Mouse (Mus musculus): ENCODE results near the gene Setd5.

Gene Setd5

GRCm38 (mm10) chr6:113076686-113077516, at the start of gene Setd5:
TSS of gene Setd5 (plus strand) at chr6:113077365.
- WGBS, result under 1% methylated on average over 76 of the region's 91 CpGs

GRCm38 (mm10) chr6:113027446-113027845, 49.7 kb upstream of the Setd5 start:
- 66% methylated on average over 2 of the region's 2 CpGs for WGBS

GRCm38 (mm10) chr6:113029006-113029405, 48.2 kb upstream of the Setd5 start:
- 53% methylated on average over 3 of the region's 3 CpGs for WGBS

- 70% methylated on average over 3 of the region's 3 CpGs for WGBS
Observed at GRCm38 (mm10) chr6:113030553-113030952, 46.6 kb upstream of the Setd5 start.

GRCm38 (mm10) chr6:113030970-113031660, 46.0 kb upstream of the Setd5 start:
- 63% methylated on average over 10 of the region's 10 CpGs for WGBS

GRCm38 (mm10) chr6:113032121-113032520, 45.0 kb upstream of the Setd5 start:
- WGBS, result 72% methylated on average over 3 of the region's 3 CpGs

GRCm38 (mm10) chr6:113033185-113033584, 44.0 kb upstream of the Setd5 start:
- WGBS, result 66% methylated on average over 2 of the region's 2 CpGs

- WGBS, result 56% methylated on average over 6 of the region's 6 CpGs
Observed at GRCm38 (mm10) chr6:113034466-113034865, 42.7 kb upstream of the Setd5 start.

- 87% methylated on average over 4 of the region's 4 CpGs for WGBS
Observed at GRCm38 (mm10) chr6:113036463-113037175, 40.5 kb upstream of the Setd5 start.

- WGBS, result 16% methylated on average over 19 of the region's 19 CpGs
Observed at GRCm38 (mm10) chr6:113037946-113038734, 39.0 kb upstream of the Setd5 start.

- 66% methylated on average over 5 of the region's 5 CpGs for WGBS
Observed at GRCm38 (mm10) chr6:113038735-113039058, 38.5 kb upstream of the Setd5 start.

GRCm38 (mm10) chr6:113040319-113040718, 36.8 kb upstream of the Setd5 start:
- WGBS, result 76% methylated on average over 2 of the region's 2 CpGs

- 87% methylated on average over 11 of the region's 11 CpGs for WGBS
Observed at GRCm38 (mm10) chr6:113041215-113041990, 35.8 kb upstream of the Setd5 start.

- under 1% methylated on average over 11 of the region's 11 CpGs for WGBS
Observed at GRCm38 (mm10) chr6:113045575-113045974, 31.6 kb upstream of the Setd5 start.

- WGBS, result under 1% methylated on average over 59 of the region's 59 CpGs
Observed at GRCm38 (mm10) chr6:113046041-113046975, 30.9 kb upstream of the Setd5 start, which contains the start of gene Thumpd3. TSS of gene Thumpd3 (plus strand) at chr6:113046225.

GRCm38 (mm10) chr6:113047016-113047746, 30.0 kb upstream of the Setd5 start:
- WGBS, result 42% methylated on average over 15 of the region's 15 CpGs

GRCm38 (mm10) chr6:113048371-113048770, 28.8 kb upstream of the Setd5 start:
- 97% methylated on average over 2 of the region's 2 CpGs for WGBS

- 86% methylated on average over 3 of the region's 3 CpGs for WGBS
Observed at GRCm38 (mm10) chr6:113049159-113049558, 28.0 kb upstream of the Setd5 start.

- 54% methylated on average over 3 of the region's 3 CpGs for WGBS
Observed at GRCm38 (mm10) chr6:113052972-113053371, 24.2 kb upstream of the Setd5 start.

Measured in cerebral cortex, adult 2 months (tissue).